Mouse (Mus musculus) layer of hippocampus, adult 9-11 months (tissue): ENCODE measurements around the gene Cenpp.
"Not testable (repeated sequence)": the region's sequence is repeated elsewhere in the genome, so short reads cannot be mapped to it uniquely, and the experiment has no call there.

ENCODE experiments used
- DNase-seq: peaks from one replicate; pipeline ENCODE4 v3.0.0; 2022

The Cenpp gene

GRCm38 (mm10) chr13:49603603-49604002 lies 49.0 kb downstream of the Cenpp start:
- DNase-seq, result no peak

- not testable (repeated sequence) for DNase-seq
These were observed 50.0 kb downstream of the Cenpp start for GRCm38 (mm10) chr13:49602541-49602940.

- DNase-seq, result no peak
These were observed 66.5 kb downstream of the Cenpp start for GRCm38 (mm10) chr13:49586062-49586461.

GRCm38 (mm10) chr13:49584307-49585005 lies 68.1 kb downstream of the Cenpp start:
- no peak for DNase-seq

- DNase-seq, result no peak
These were observed 68.7 kb downstream of the Cenpp start for GRCm38 (mm10) chr13:49583859-49584258.

- DNase-seq, result no peak
These were observed 70.7 kb downstream of the Cenpp start, which contains the start of gene Omd for GRCm38 (mm10) chr13:49581541-49582530. TSS of gene Omd (plus strand) at chr13:49582462.

GRCm38 (mm10) chr13:49571418-49571817 lies 81.2 kb downstream of the Cenpp start:
- no peak for DNase-seq

- DNase-seq, result no peak
These were observed 82.2 kb downstream of the Cenpp start for GRCm38 (mm10) chr13:49570371-49570770.

- no peak for DNase-seq
These were observed 88.2 kb downstream of the Cenpp start for GRCm38 (mm10) chr13:49564347-49564746.

GRCm38 (mm10) chr13:49560886-49561285 lies 91.7 kb downstream of the Cenpp start:
- DNase-seq, result no peak

- no peak for DNase-seq
These were observed 93.4 kb downstream of the Cenpp start for GRCm38 (mm10) chr13:49559185-49559584.

GRCm38 (mm10) chr13:49556924-49557323 lies 95.7 kb downstream of the Cenpp start:
- DNase-seq, result no peak

GRCm38 (mm10) chr13:49556203-49556602 lies 96.4 kb downstream of the Cenpp start:
- DNase-seq, result no peak

- DNase-seq, result no peak
These were observed 98.1 kb downstream of the Cenpp start for GRCm38 (mm10) chr13:49554519-49554918.

GRCm38 (mm10) chr13:49549616-49550015 lies 103.0 kb downstream of the Cenpp start:
- DNase-seq, result no peak

GRCm38 (mm10) chr13:49547563-49548150 lies 104.9 kb downstream of the Cenpp start:
- no peak for DNase-seq

- DNase-seq, result no peak
These were observed 106.1 kb downstream of the Cenpp start for GRCm38 (mm10) chr13:49546517-49546916.

GRCm38 (mm10) chr13:49545646-49546045 lies 106.9 kb downstream of the Cenpp start:
- DNase-seq, result no peak

- DNase-seq, result no peak
These were observed 108.3 kb downstream of the Cenpp start, which contains the start of gene Aspn for GRCm38 (mm10) chr13:49544279-49544678. TSS of gene Aspn (plus strand) at chr13:49544443.

- DNase-seq, result no peak
These were observed 113.9 kb downstream of the Cenpp start for GRCm38 (mm10) chr13:49538693-49539092.

- no peak for DNase-seq
These were observed 115.6 kb downstream of the Cenpp start for GRCm38 (mm10) chr13:49536946-49537345.

GRCm38 (mm10) chr13:49530636-49531035 lies 121.9 kb downstream of the Cenpp start:
- no peak for DNase-seq

- DNase-seq, result no peak
These were observed 126.3 kb downstream of the Cenpp start for GRCm38 (mm10) chr13:49526235-49526634.
